Mouse (Mus musculus): ENCODE results near the gene Epha4.

DNA sequence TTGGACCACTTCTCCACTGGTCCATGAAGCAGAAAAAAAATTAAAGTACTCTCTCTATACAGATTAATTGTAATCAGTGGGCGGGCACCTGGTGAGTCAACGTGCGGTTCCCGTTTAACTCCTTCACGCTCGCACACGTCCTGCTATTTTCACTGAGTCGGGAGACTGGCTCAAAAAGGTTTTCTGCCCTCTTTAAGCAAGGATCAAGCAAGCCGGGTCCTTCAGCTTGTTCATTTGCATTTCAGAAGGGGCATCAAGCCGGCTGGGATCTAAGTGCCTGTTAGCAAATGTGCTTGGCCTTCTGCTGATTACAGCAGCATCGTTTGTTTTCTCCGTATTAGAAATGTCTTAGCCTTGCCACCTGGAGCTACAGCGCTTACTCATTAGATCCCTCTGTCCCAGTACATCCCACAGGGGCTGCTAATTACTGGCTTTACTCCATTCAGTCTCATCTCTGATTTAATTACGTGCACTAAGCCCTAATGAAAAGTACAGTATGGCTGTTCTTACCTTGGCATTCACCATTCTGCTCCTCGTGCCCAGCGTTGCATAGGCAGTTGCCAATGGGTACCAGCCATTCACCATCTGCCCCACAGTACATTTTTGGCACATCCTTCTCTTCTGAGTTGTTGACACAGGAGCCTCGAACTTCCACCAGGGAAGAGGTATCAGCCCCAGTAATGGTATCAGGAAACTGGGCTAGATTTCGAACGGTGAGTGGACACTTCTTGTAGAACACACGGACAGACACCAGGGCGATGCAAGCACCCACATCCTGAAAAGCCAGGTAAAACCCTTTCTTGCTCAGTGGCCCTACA is 8.6 kb downstream of the Epha4 start:
- TF ChIP-seq CTCF (IDR thresholded peaks at IDR 0.05; ENCODE audit: low read depth, low read length) (no peak), GATA1 (IDR thresholded peaks at IDR 0.05; ENCODE audit: borderline replicate concordance, low read length) (no peak)
